Mouse (Mus musculus): ENCODE data around the gene Olfr1357.

Gene Olfr1357

DNA sequence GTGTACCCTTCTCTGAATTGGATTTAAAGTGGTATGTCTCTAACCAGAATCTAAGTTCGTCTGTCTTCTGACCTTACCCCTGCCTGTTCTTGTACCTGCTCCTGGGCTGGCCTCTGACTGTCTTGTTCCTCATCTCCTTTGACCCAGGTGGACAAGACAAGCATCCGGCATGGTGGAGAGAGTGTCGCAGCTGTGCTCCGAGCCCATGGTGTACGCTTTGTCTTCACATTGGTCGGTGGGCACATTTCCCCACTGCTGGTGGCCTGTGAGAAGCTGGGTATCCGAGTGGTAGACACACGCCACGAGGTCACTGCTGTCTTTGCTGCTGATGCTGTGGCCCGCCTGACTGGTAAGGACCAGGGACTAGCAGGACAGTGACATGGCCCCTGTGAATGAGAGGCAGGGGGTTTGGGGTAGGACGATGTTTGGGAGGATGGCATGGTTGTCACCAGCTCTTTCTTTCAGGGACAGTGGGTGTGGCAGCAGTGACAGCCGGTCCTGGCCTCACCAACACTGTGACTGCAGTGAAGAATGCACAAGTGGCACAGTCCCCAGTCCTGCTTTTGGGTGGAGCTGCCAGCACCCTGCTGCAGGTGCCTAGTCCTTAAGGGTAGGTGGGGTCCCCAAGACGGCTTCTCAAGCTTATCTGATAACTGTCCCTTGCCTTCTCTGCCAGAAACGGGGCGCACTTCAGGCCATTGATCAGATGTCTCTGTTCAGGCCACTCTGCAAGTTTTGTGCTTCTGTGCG lies 41.3 kb downstream of the Olfr1357 start:
- DNase-seq, result no peak

DNA sequence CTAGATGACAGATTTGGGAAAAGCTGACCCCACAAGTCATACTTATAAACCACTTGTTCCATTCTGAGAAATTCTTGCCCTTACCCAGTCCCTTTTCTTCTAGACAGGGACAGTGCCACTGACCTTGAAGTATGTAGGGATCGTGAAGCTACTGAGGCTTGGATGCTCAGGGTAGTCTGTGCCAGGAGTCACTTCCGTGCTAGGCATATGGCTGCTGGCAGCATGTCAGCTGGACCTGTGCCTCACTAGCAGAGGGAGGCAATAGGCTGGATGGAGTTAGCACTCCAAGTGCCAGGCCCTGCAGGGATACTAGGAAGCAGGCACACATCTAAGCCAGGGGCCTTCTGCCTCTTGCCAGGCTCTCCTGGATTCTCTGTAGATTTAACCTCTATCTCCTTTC lies 42.2 kb downstream of the Olfr1357 start:
- DNase-seq, result peak; percentile 92

DNA sequence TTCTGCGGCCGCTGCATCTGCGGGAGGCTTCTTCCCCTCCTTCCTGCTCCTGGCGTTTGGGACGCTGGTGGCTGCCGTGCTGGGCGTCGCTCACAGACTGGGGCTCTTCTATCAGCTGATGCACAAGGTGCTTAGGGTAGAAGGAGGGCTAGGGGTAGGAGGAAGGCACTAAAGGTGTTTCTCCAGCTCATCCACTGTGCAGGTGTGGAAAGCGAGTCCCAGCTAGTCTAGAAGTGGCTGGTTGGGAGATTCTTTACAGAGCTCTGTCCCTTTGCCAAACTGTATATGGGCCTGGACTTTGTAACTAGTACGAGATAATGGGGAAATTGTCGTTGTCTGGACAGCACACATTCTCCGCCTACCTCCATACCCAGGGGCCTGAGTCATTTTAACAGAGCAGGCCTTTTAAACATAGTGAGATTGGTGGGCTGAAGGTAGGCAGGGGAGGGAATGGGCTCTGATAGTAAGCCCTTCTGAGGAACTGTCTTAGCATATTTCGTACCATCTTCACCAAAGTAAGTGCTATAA lies 42.7 kb downstream of the Olfr1357 start:
- DNase-seq, result no peak

GRCm38 (mm10) chr10:78574250-78575104 lies 43.4 kb downstream of the Olfr1357 start, which contains the start of gene Ilvbl:
TSS of gene Ilvbl (plus strand) at chr10:78574346.
- peak; percentile 94 for DNase-seq

GRCm38 (mm10) chr10:78573226-78573625 lies 44.6 kb downstream of the Olfr1357 start:
- DNase-seq, result no peak

GRCm38 (mm10) chr10:78570897-78571296 lies 47.0 kb downstream of the Olfr1357 start:
- DNase-seq, result no peak

GRCm38 (mm10) chr10:78570416-78570815 lies 47.5 kb downstream of the Olfr1357 start:
- DNase-seq, result no peak

GRCm38 (mm10) chr10:78569686-78570085 lies 48.2 kb downstream of the Olfr1357 start:
- DNase-seq, result no peak

DNA sequence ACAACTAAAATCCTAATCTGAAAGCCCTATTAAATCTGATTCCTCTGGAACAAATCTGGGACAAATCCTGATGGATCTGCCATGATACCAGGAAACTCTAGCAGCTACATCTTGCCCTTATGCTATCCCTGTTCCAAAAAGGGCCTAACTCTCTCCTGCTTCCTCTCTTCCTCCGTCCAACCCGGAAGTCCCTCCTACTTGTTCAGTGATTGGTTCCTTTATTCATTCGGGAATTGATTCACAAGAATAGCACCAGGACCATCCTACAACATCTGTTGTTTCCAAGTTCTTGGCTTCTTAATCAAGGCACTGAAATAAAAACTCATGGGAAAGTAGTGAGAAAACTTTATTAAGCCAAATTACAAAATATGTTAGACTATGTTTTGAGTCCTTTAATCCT lies 48.7 kb downstream of the Olfr1357 start:
- DNase-seq, result no peak

- DNase-seq, result no peak
Observed at GRCm38 (mm10) chr10:78565070-78565469, 52.8 kb downstream of the Olfr1357 start.
